Mouse (Mus musculus) CH12.LX (cell line): Measurements from ENCODE around the gene Adam8. TPM values are rescaled to one million over a fixed set of nuclear protein-coding genes. Genes with fewer than 3 reads are reported as not detected.
A peak's percentile ranks its signal among the peaks of the same experiment; 100 is the strongest.

Source experiments
- DNase-seq: peaks from one replicate; pipeline ENCODE4 v3.0.0-alpha.2; 2013; ENCODE audit errors: extremely low read depth
- H3K27ac ChIP-seq: 2 replicates; pipeline ENCODE4 v1.5.1; 2012; ENCODE audit warnings: low read depth, mild to moderate bottlenecking, control low read depth, moderate library complexity; ENCODE audit not compliant: insufficient read depth
- H3K27me3 ChIP-seq: replicated peaks from 2 replicates; pipeline ENCODE3; 2012; ENCODE audit warnings: inconsistent platforms
- H3K36me3 ChIP-seq, 2 experiments: replicated peaks in 1 of 2; 2 replicates each; pipeline versions ENCODE3 to v1.6.1; 2012; ENCODE audit warnings: inconsistent platforms in 1 of 2, low read length in 1 of 2, mild to moderate bottlenecking in 1 of 2, mixed read lengths in 1 of 2, moderate library complexity in 1 of 2; ENCODE audit not compliant: control insufficient read depth in 1 of 2, insufficient read depth in 1 of 2
- H3K4me1 ChIP-seq, 2 experiments: 2 replicates each; pipeline ENCODE4 v1.6.1; 2012; ENCODE audit warnings: inconsistent platforms in 1 of 2, moderate library complexity in 1 of 2; ENCODE audit not compliant: insufficient read depth in 2 of 2, control insufficient read depth in 1 of 2
- H3K4me2 ChIP-seq: 2 replicates; pipeline ENCODE4 v1.6.1; 2012; ENCODE audit warnings: low read depth, mild to moderate bottlenecking, control low read depth; ENCODE audit not compliant: poor library complexity, insufficient read depth, severe bottlenecking
- H3K4me3 ChIP-seq, 3 experiments: fragments of 150-350 bp in 1 of 3; sonication (generic) in 1 of 3; replicated peaks in 1 of 3; 2 replicates each; pipeline versions ENCODE3 to v1.5.1; 2011 to 2012; ENCODE audit warnings: low read depth in 2 of 3, low read length in 2 of 3, mild to moderate bottlenecking in 2 of 3, moderate library complexity in 2 of 3, control low read depth in 1 of 3, improper control_type of control experiment in 1 of 3, inconsistent platforms in 1 of 3, mixed read lengths in 1 of 3; ENCODE audit not compliant: poor library complexity in 1 of 3
- H3K79me2 ChIP-seq: replicated peaks from 2 replicates; pipeline ENCODE4 v1.6.1; 2012; ENCODE audit warnings: mild to moderate bottlenecking, moderate library complexity; ENCODE audit not compliant: control insufficient read depth, poor library complexity, insufficient read depth, severe bottlenecking; ENCODE audit errors: extremely low read depth
- H3K9ac ChIP-seq: 2 replicates; pipeline ENCODE4 v1.6.1; 2012; ENCODE audit warnings: low read depth, mild to moderate bottlenecking, control low read depth, moderate library complexity; ENCODE audit not compliant: insufficient read depth
- H3K9me3 ChIP-seq: replicated peaks from 2 replicates; pipeline ENCODE3; 2012; ENCODE audit warnings: low read length, inconsistent platforms, mixed read lengths
- BHLHE40 ChIP-seq: IDR thresholded peaks from 2 replicates; pipeline ENCODE4 v1.6.1; 2011; ENCODE audit warnings: mild to moderate bottlenecking, low read depth, low read length, improper control_type of control experiment
- CHD1 ChIP-seq: IDR thresholded peaks from 2 replicates; pipeline ENCODE4 v1.6.1; 2012; ENCODE audit warnings: low read depth, low read length, improper control_type of control experiment, inconsistent platforms
- E2F4 ChIP-seq: IDR thresholded peaks from 2 replicates; pipeline ENCODE4 v1.6.1; 2011; ENCODE audit warnings: low read depth, low read length, improper control_type of control experiment; ENCODE audit not compliant: insufficient replicate concordance
- ELF1 ChIP-seq: IDR thresholded peaks from 2 replicates; pipeline ENCODE4 v1.6.1; 2014; ENCODE audit warnings: low read depth, mild to moderate bottlenecking, inconsistent platforms, low read length, improper control_type of control experiment
- ETS1 ChIP-seq: conservative IDR thresholded peaks from 2 replicates; pipeline ENCODE4 v1.6.1; 2012; ENCODE audit warnings: low read depth, mild to moderate bottlenecking, inconsistent platforms, low read length, improper control_type of control experiment, moderate library complexity
- HCFC1 ChIP-seq: IDR thresholded peaks from 2 replicates; pipeline ENCODE4 v1.6.1; 2012; ENCODE audit warnings: low read depth, mild to moderate bottlenecking, inconsistent platforms, low read length, improper control_type of control experiment
- IRF4 ChIP-seq: IDR thresholded peaks from 2 replicates; pipeline ENCODE4 v1.6.1; 2014; ENCODE audit warnings: low read depth, mild to moderate bottlenecking, inconsistent platforms, low read length, improper control_type of control experiment
- KAT2A ChIP-seq: IDR thresholded peaks from 2 replicates; pipeline ENCODE4 v1.6.1; 2012; ENCODE audit warnings: low read length, improper control_type of control experiment, inconsistent platforms; ENCODE audit not compliant: insufficient replicate concordance
- MAFK ChIP-seq: IDR thresholded peaks from 2 replicates; pipeline ENCODE4 v1.6.1; 2011; ENCODE audit warnings: low read length, improper control_type of control experiment; ENCODE audit not compliant: insufficient replicate concordance
- MAX ChIP-seq: IDR thresholded peaks from 2 replicates; pipeline ENCODE4 v1.6.1; 2011; ENCODE audit warnings: low read length, improper control_type of control experiment
- MAZ ChIP-seq: IDR thresholded peaks from 2 replicates; pipeline ENCODE4 v1.6.1; 2012; ENCODE audit warnings: low read depth, mild to moderate bottlenecking, inconsistent platforms, low read length, improper control_type of control experiment, moderate library complexity
- MEF2A ChIP-seq: IDR thresholded peaks from 2 replicates; pipeline ENCODE4 v1.6.1; 2014; ENCODE audit warnings: low read depth, mild to moderate bottlenecking, inconsistent platforms, low read length, improper control_type of control experiment, borderline replicate concordance
- MXI1 ChIP-seq: IDR thresholded peaks from 2 replicates; pipeline ENCODE4 v1.6.1; 2011; ENCODE audit warnings: mild to moderate bottlenecking, low read depth, low read length, improper control_type of control experiment
- MYC ChIP-seq: IDR thresholded peaks from 2 replicates; pipeline ENCODE4 v1.6.1; 2011; ENCODE audit warnings: low read depth, mild to moderate bottlenecking, improper control_type of control experiment, low read length
- NELFE ChIP-seq: IDR thresholded peaks from 2 replicates; pipeline ENCODE4 v1.6.1; 2011; ENCODE audit warnings: low read depth, low read length, improper control_type of control experiment
- NRF1 ChIP-seq: IDR thresholded peaks from 2 replicates; pipeline ENCODE4 v1.6.1; 2014; ENCODE audit warnings: low read depth, mild to moderate bottlenecking, inconsistent platforms, low read length, improper control_type of control experiment, moderate library complexity
- POLR2A ChIP-seq: IDR thresholded peaks from 2 replicates; pipeline ENCODE4 v1.6.1; 2011; ENCODE audit warnings: low read depth, mild to moderate bottlenecking, improper control_type of control experiment, low read length
- POLR2AphosphoS2 ChIP-seq: IDR thresholded peaks from 2 replicates; pipeline ENCODE4 v1.6.1; 2011; ENCODE audit warnings: low read depth, low read length, improper control_type of control experiment
- RCOR1 ChIP-seq: conservative IDR thresholded peaks from 2 replicates; pipeline ENCODE4 v1.6.1; 2012; ENCODE audit warnings: low read depth, mild to moderate bottlenecking, inconsistent platforms, low read length, improper control_type of control experiment
- SIN3A ChIP-seq: IDR thresholded peaks from 2 replicates; pipeline ENCODE4 v1.6.1; 2012; ENCODE audit warnings: low read length, improper control_type of control experiment, inconsistent platforms
- TCF12 ChIP-seq: IDR thresholded peaks from 2 replicates; pipeline ENCODE4 v1.6.1; 2014; ENCODE audit warnings: low read depth, mild to moderate bottlenecking, inconsistent platforms, low read length, improper control_type of control experiment
- UBTF ChIP-seq: IDR thresholded peaks from 2 replicates; pipeline ENCODE4 v1.6.1; 2012; ENCODE audit warnings: low read depth, mild to moderate bottlenecking, inconsistent platforms, low read length, improper control_type of control experiment, moderate library complexity
- USF1 ChIP-seq: IDR thresholded peaks from 2 replicates; pipeline ENCODE4 v1.6.1; 2014; ENCODE audit warnings: low read depth, mild to moderate bottlenecking, inconsistent platforms, low read length, improper control_type of control experiment
- USF2 ChIP-seq: conservative IDR thresholded peaks from 2 replicates; pipeline ENCODE4 v1.6.1; 2011; ENCODE audit warnings: low read depth, low read length, improper control_type of control experiment
- ZKSCAN1 ChIP-seq: IDR thresholded peaks from 2 replicates; pipeline ENCODE4 v1.6.1; 2012; ENCODE audit warnings: low read depth, inconsistent platforms, low read length, improper control_type of control experiment, borderline replicate concordance
- ZMIZ1 ChIP-seq: IDR thresholded peaks from 2 replicates; pipeline ENCODE4 v1.6.1; 2012; ENCODE audit warnings: low read depth, mild to moderate bottlenecking, inconsistent platforms, low read length, improper control_type of control experiment
- ZNF384 ChIP-seq: IDR thresholded peaks from 2 replicates; pipeline ENCODE4 v1.6.1; 2012; ENCODE audit warnings: low read depth, low read length, improper control_type of control experiment, inconsistent platforms
- dilution Hi-C: fragments of 300-500 bp; cut with MboI; formaldehyde crosslinking; loops from 2 replicates; pipeline ENCODE4 v1.14.3; 2020; ENCODE audit warnings: low sequenced_read_pairs; ENCODE audit not compliant: extremely low pct_unique_long_range_greater_than_20kb, extremely low pct_ligation_motif_present
- in situ Hi-C: fragments of 300-500 bp; cut with MboI; formaldehyde crosslinking; loops from 3 replicates; pipeline ENCODE4 v1.14.3; 2019; ENCODE audit warnings: low sequenced_read_pairs, low pct_ligation_motif_present, low pct_unique_long_range_greater_than_20kb, mixed read lengths
- polyA plus RNA-seq: library from polyadenylated mRNA; unstranded; fragments of >175 nt; gene quantifications from 2 replicates; pipeline ENCODE4 v1.2.1, GENCODE M21; 2012; ENCODE audit warnings: low read depth; ENCODE audit not compliant: insufficient read length
- total RNA-seq, 2 experiments: library from RNA; depleted of rRNA; stranded (reverse); fragments of 300-350 nt in 1 of 2; fragments of >200 nt in 1 of 2; gene quantifications; 2 replicates each; pipeline ENCODE4 v1.2.3; 2012 to 2014

Gene Adam8
- total and polyA plus RNA-seq, 3 experiments, result 46.3 to 63.7 (median 46.5) TPM

DNA sequence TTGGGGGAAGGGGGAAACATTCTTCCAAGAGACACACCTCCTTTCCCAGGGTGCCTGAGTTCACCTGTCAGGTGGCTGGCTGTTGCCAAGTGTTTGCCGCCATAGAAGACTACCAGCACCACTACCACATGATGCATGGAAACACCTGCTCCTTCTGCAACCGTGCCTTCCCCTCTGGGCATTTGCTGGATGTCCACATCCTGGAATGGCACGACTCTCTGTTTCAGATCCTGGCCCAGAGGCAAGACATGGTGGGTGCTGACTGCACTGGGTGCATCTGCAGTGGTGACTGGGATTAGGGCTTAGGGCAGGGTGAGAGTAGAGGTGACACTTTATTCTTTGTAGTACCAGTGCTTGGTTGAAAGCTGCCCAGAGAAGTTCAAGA, 44.8 kb upstream of the Adam8 start:
- dilution Hi-C loops, result no loop called here
- no peak for TF ChIP-seq ZKSCAN1
- TF ChIP-seq ZMIZ1, result no peak
- TF ChIP-seq ETS1, result no peak
- no peak for TF ChIP-seq ZNF384
- no peak for TF ChIP-seq USF1
- no peak for TF ChIP-seq MAX
- no peak for TF ChIP-seq CHD1
- Histone ChIP-seq H3K4me1 (peaks cover 12 to 31% of the 10 kb centered on the region in 2 experiments), H3K9me3 (no peaks in the 10 kb centered on the region), H3K9ac (peak overlapping the region; percentile 6; the same call in 1 of the 2 replicates), H3K4me2 (peak overlapping the region; percentile 69), H3K36me3 (peaks cover 27 to 64% of the 10 kb centered on the region in 2 experiments), H3K79me2 (peaks cover 19% of the 10 kb centered on the region), H3K27ac (no peak overlapping the region), H3K4me3 (peak overlapping the region; percentile 94 to 96 (median 94)), H3K27me3 (no peaks in the 10 kb centered on the region)
- in situ Hi-C loops, result no loop called here
- DNase-seq, result no peak

GRCm38 (mm10) chr7:140036281-140037170, 44.2 kb upstream of the Adam8 start, which contains the start of the genes Zfp511 and Tubgcp2:
Zfp511 (plus strand) TSS chr7:140036391.
Tubgcp2 (minus strand) TSS chr7:140036669.
- peak within 1 kb of the TSS; percentile 80 for H3K27ac ChIP-seq
- in situ Hi-C loops, result no loop called here
- H3K9ac ChIP-seq, result peak within 1 kb of the TSS; percentile 98
- H3K4me3 ChIP-seq, result peak within 1 kb of the TSS; percentile 94 to 96 (median 94)
- no peaks in the 10 kb centered on the region for H3K27me3 ChIP-seq
- peaks cover 32 to 70% of the 10 kb centered on the region in 2 experiments for H3K36me3 ChIP-seq
- H3K4me1 ChIP-seq, result peaks cover 12 to 31% of the 10 kb centered on the region in 2 experiments
- peak within 1 kb of the TSS; percentile 85 for H3K4me2 ChIP-seq
- peak; percentile 98 for DNase-seq
- peaks cover 19% of the 10 kb centered on the region for H3K79me2 ChIP-seq
- no peaks in the 10 kb centered on the region for H3K9me3 ChIP-seq
- TF ChIP-seq E2F4 (peak; percentile 86; the same call in 1 of the 2 replicates), IRF4 (peak; percentile 53), MXI1 (peak; percentile 30), MAZ (peak; percentile 91; the same call in 1 of the 2 replicates), RCOR1 (no peak), ELF1 (peak; percentile 83), BHLHE40 (no peak), MYC (0 out of 2 replicates have a peak, but pooled peaks have one; percentile 11), TCF12 (peak; percentile 73), MAX (peak; percentile 35), ZMIZ1 (peak; percentile 54), NELFE (peak; percentile 75), NRF1 (peak; percentile 39; the same call in 1 of the 2 replicates), KAT2A (peak; percentile 91), POLR2AphosphoS2 (0 out of 2 replicates have a peak, but pooled peaks have one; percentile 29), MEF2A (peak; percentile 60), SIN3A (peak; percentile 94), MAFK (no peak), USF2 (no peak), UBTF (no peak), POLR2A (peak; percentile 80), HCFC1 (peak; percentile 90)
- TF ChIP-seq, all 38 proteins: peak for 17
- dilution Hi-C loops, result no loop called here
